Mouse (Mus musculus) neural tube, embryonic 13.5 days (tissue): ENCODE results near the gene Ctsw. TPM values are rescaled to one million over a fixed set of nuclear protein-coding genes. Genes with fewer than 3 reads are reported as not detected.
A peak's percentile ranks its signal among the peaks of the same experiment; 100 is the strongest.

Experiments used
- ATAC-seq: fragments of 200-750 bp; cut with Nextera tagmentation; 2 replicates; pipeline ENCODE4 v1.8.0; 2017; ENCODE audit warnings: low read depth, mild to moderate bottlenecking, moderate TSS enrichment, moderate library complexity
- H3K27ac ChIP-seq: fragments of 300-500 bp; sonication (generic); replicated peaks from 2 replicates; pipeline ENCODE4 v1.5.1; 2015; ENCODE audit warnings: moderate library complexity, mild to moderate bottlenecking, inconsistent platforms
- H3K27me3 ChIP-seq: fragments of 300-500 bp; sonication (generic); 2 replicates; pipeline ENCODE4 v1.6.1; 2015; ENCODE audit warnings: mild to moderate bottlenecking, inconsistent platforms
- H3K36me3 ChIP-seq: fragments of 300-500 bp; sonication (generic); 2 replicates; pipeline ENCODE4 v1.6.1; 2015; ENCODE audit warnings: mild to moderate bottlenecking, inconsistent platforms
- H3K4me1 ChIP-seq: fragments of 300-500 bp; sonication (generic); replicated peaks from 2 replicates; pipeline ENCODE4 v1.6.1; 2015; ENCODE audit warnings: inconsistent platforms
- H3K4me2 ChIP-seq: fragments of 300-500 bp; sonication (generic); 2 replicates; pipeline ENCODE4 v1.6.1; 2015; ENCODE audit warnings: inconsistent platforms, mild to moderate bottlenecking, moderate library complexity
- H3K4me3 ChIP-seq: fragments of 300-500 bp; sonication (generic); 2 replicates; pipeline ENCODE4 v1.5.1; 2015; ENCODE audit warnings: mild to moderate bottlenecking, inconsistent platforms
- H3K9ac ChIP-seq: fragments of 300-500 bp; sonication (generic); 2 replicates; pipeline ENCODE4 v1.6.1; 2015; ENCODE audit warnings: moderate library complexity, mild to moderate bottlenecking, inconsistent platforms
- H3K9me3 ChIP-seq: fragments of 300-500 bp; sonication (generic); 2 replicates; pipeline ENCODE4 v1.6.1; 2016; ENCODE audit warnings: inconsistent platforms
- WGBS: fragments of 180-500 bp; shearing (Covaris S2); methylation state at CpG from one replicate; pipeline ENCODE4 v1.1.7; 2015; 5-methylcytosine and 5-hydroxymethylcytosine counted together
- polyA plus RNA-seq: library from polyadenylated mRNA; unstranded; fragments of >200 nt; fragmentation: Nextera tagmentation; extraction: Ambion mirVana; gene quantifications from 2 replicates; pipeline ENCODE4 v1.2.1, GENCODE M21; 2015

Ctsw gene
- polyA plus RNA-seq, 1 experiment from 2014 or later: 3.2 TPM

- H3K4me2 ChIP-seq: peak overlapping the region; percentile 94
- peak overlapping the region; percentile 95 for H3K27ac ChIP-seq
- no peaks in the 10 kb centered on the region for H3K27me3 ChIP-seq
- ATAC-seq: peak; percentile 66
- H3K4me3 ChIP-seq: peak overlapping the region; percentile 88
- peak overlapping the region; percentile 92 for H3K9ac ChIP-seq
- peaks cover 49% of the 10 kb centered on the region for H3K4me1 ChIP-seq
- H3K9me3 ChIP-seq: no peaks in the 10 kb centered on the region
- peaks cover 61% of the 10 kb centered on the region for H3K36me3 ChIP-seq
- WGBS: under 1% methylated on average over 42 of the region's 48 CpGs
Observed at GRCm38 (mm10) chr19:5424092-5424781, 44.1 kb downstream of the Ctsw start.

GRCm38 (mm10) chr19:5423561-5423960, 44.7 kb downstream of the Ctsw start:
- Histone ChIP-seq H3K36me3 (peaks cover 58% of the 10 kb centered on the region), H3K9ac (peak overlapping the region; percentile 92), H3K9me3 (no peaks in the 10 kb centered on the region), H3K4me1 (peaks cover 49% of the 10 kb centered on the region), H3K4me3 (peak overlapping the region; percentile 88), H3K4me2 (peak overlapping the region; percentile 94), H3K27ac (peak overlapping the region; percentile 95; the same call in 1 of the 2 replicates), H3K27me3 (no peaks in the 10 kb centered on the region)
- WGBS: 69% methylated on average over 12 of the region's 12 CpGs
- ATAC-seq: no peak

GRCm38 (mm10) chr19:5422895-5423443, 45.3 kb downstream of the Ctsw start:
- ATAC-seq: no peak
- no peak overlapping the region for H3K27ac ChIP-seq
- H3K4me3 ChIP-seq: peak overlapping the region; percentile 88
- 77% methylated on average over 9 of the region's 9 CpGs for WGBS
- peak overlapping the region; percentile 94 for H3K4me2 ChIP-seq
- peaks cover 45% of the 10 kb centered on the region for H3K4me1 ChIP-seq
- peak overlapping the region; percentile 92 for H3K9ac ChIP-seq
- no peaks in the 10 kb centered on the region for H3K9me3 ChIP-seq
- peaks cover 57% of the 10 kb centered on the region for H3K36me3 ChIP-seq
- no peaks in the 10 kb centered on the region for H3K27me3 ChIP-seq

- H3K36me3 ChIP-seq: peaks cover 52% of the 10 kb centered on the region
- H3K9ac ChIP-seq: peak overlapping the region; percentile 38; the same call in 1 of the 2 replicates
- ATAC-seq: no peak
- H3K4me3 ChIP-seq: no peak overlapping the region
- H3K9me3 ChIP-seq: no peaks in the 10 kb centered on the region
- no peak overlapping the region for H3K4me2 ChIP-seq
- H3K27me3 ChIP-seq: no peaks in the 10 kb centered on the region
- 88% methylated on average over 10 of the region's 10 CpGs for WGBS
- H3K4me1 ChIP-seq: peaks cover 41% of the 10 kb centered on the region
- H3K27ac ChIP-seq: no peak overlapping the region
Observed at GRCm38 (mm10) chr19:5422267-5422666, 46.0 kb downstream of the Ctsw start.

GRCm38 (mm10) chr19:5421784-5422183, 46.5 kb downstream of the Ctsw start:
- ATAC-seq: no peak
- Histone ChIP-seq H3K36me3 (peaks cover 47% of the 10 kb centered on the region), H3K4me3 (no peak overlapping the region), H3K27ac (no peak overlapping the region), H3K4me1 (peaks cover 36% of the 10 kb centered on the region), H3K4me2 (no peak overlapping the region), H3K9ac (no peak overlapping the region), H3K27me3 (no peaks in the 10 kb centered on the region), H3K9me3 (no peaks in the 10 kb centered on the region)
- 91% methylated on average over 5 of the region's 5 CpGs for WGBS

GRCm38 (mm10) chr19:5420579-5420978, 47.7 kb downstream of the Ctsw start:
- H3K36me3 ChIP-seq: peaks cover 38% of the 10 kb centered on the region
- no peak overlapping the region for H3K27ac ChIP-seq
- 96% methylated on average over 6 of the region's 6 CpGs for WGBS
- H3K9ac ChIP-seq: no peak overlapping the region
- H3K4me2 ChIP-seq: no peak overlapping the region
- H3K27me3 ChIP-seq: no peaks in the 10 kb centered on the region
- H3K9me3 ChIP-seq: no peaks in the 10 kb centered on the region
- no peak overlapping the region for H3K4me3 ChIP-seq
- no peak for ATAC-seq
- peaks cover 24% of the 10 kb centered on the region for H3K4me1 ChIP-seq

GRCm38 (mm10) chr19:5419630-5420029, 48.7 kb downstream of the Ctsw start:
- peaks cover 23% of the 10 kb centered on the region for H3K4me1 ChIP-seq
- H3K27ac ChIP-seq: no peak overlapping the region
- no peaks in the 10 kb centered on the region for H3K27me3 ChIP-seq
- WGBS: 90% methylated on average over 9 of the region's 9 CpGs
- no peak for ATAC-seq
- H3K4me2 ChIP-seq: no peak overlapping the region
- H3K9ac ChIP-seq: no peak overlapping the region
- no peaks in the 10 kb centered on the region for H3K9me3 ChIP-seq
- H3K4me3 ChIP-seq: no peak overlapping the region
- peaks cover 38% of the 10 kb centered on the region for H3K36me3 ChIP-seq

GRCm38 (mm10) chr19:5418750-5419466, 49.4 kb downstream of the Ctsw start:
- no peak for ATAC-seq

More at GRCm38 (mm10) chr19:5418750-5419466, 49.4 kb downstream of the Ctsw start:
- Histone ChIP-seq H3K9me3 (no peaks in the 10 kb centered on the region), H3K4me1 (peaks cover 19% of the 10 kb centered on the region), H3K9ac (no peak overlapping the region), H3K4me3 (no peak overlapping the region), H3K27ac (no peak overlapping the region), H3K27me3 (no peaks in the 10 kb centered on the region), H3K4me2 (no peak overlapping the region), H3K36me3 (peaks cover 38% of the 10 kb centered on the region)
- 92% methylated on average over 8 of the region's 8 CpGs for WGBS

Other genes starting within 250 kb of the Ctsw start
- 36.3 and 41.0 TPM in 2 replicates for gene Pacs1, start 195.4 kb downstream of the Ctsw start, polyA plus RNA-seq
- gene Sf3b2, start 173.1 kb downstream of the Ctsw start, polyA plus RNA-seq: 344 and 351 TPM in 2 replicates
- gene Gal3st3, start 170.2 kb downstream of the Ctsw start, polyA plus RNA-seq: 34.1 and 34.6 TPM in 2 replicates
- not detected in 2 replicates for gene Catsper1, start 132.8 kb downstream of the Ctsw start, polyA plus RNA-seq
- gene Cst6, start 118.9 kb downstream of the Ctsw start, polyA plus RNA-seq: 8.9 and 9.7 TPM in 2 replicates
- gene Eif1ad, start 101.8 kb downstream of the Ctsw start, polyA plus RNA-seq: 51.1 and 55.2 TPM in 2 replicates
- gene Banf1, start 101.3 kb downstream of the Ctsw start, polyA plus RNA-seq: 311 and 317 TPM in 2 replicates
- 72.2 and 74.8 TPM in 2 replicates for gene Sart1, start 79.8 kb downstream of the Ctsw start, polyA plus RNA-seq
- gene Tsga10ip, start 66.0 kb downstream of the Ctsw start, polyA plus RNA-seq: 0.20 TPM in 1 of 2 replicates, not detected in the other
- gene Drap1, start 43.5 kb downstream of the Ctsw start, polyA plus RNA-seq: 318 and 326 TPM in 2 replicates
- 69.5 and 75.5 TPM in 2 replicates for gene AI837181, start 43.4 kb downstream of the Ctsw start, polyA plus RNA-seq
- 0.59 TPM in 1 of 2 replicates, not detected in the other for gene Fosl1, start 21.0 kb downstream of the Ctsw start, polyA plus RNA-seq
- gene Ccdc85b, start 10.6 kb downstream of the Ctsw start, polyA plus RNA-seq: 10.7 and 11.1 TPM in 2 replicates
- 163 and 164 TPM in 2 replicates for gene Fibp, start 7.9 kb downstream of the Ctsw start, polyA plus RNA-seq
- 56.9 and 60.8 TPM in 2 replicates for gene Efemp2, start 5.4 kb upstream of the Ctsw start, polyA plus RNA-seq
- gene Mus81, start 19.9 kb upstream of the Ctsw start, polyA plus RNA-seq: 40.4 and 43.2 TPM in 2 replicates
- gene Cfl1, start 21.9 kb upstream of the Ctsw start, polyA plus RNA-seq: 3,494 and 3,643 TPM in 2 replicates
- gene 1700020D05Rik, start 35.3 kb upstream of the Ctsw start, polyA plus RNA-seq: not detected in 2 replicates
- gene Snx32, start 42.0 kb upstream of the Ctsw start, polyA plus RNA-seq: 69.9 and 74.3 TPM in 2 replicates
- gene Ovol1, start 92.1 kb upstream of the Ctsw start, polyA plus RNA-seq: 0.11 TPM in 1 of 2 replicates, not detected in the other
- gene Ap5b1, start 99.5 kb upstream of the Ctsw start, polyA plus RNA-seq: 2.9 and 3.5 TPM in 2 replicates
- 79.2 and 87.8 TPM in 2 replicates for gene Rnaseh2c, start 133.4 kb upstream of the Ctsw start, polyA plus RNA-seq
- gene Kat5, start 141.7 kb upstream of the Ctsw start, polyA plus RNA-seq: 72.3 and 77.2 TPM in 2 replicates
- 33.8 and 36.5 TPM in 2 replicates for gene Rela, start 169.0 kb upstream of the Ctsw start, polyA plus RNA-seq
- gene Sipa1, start 195.2 kb upstream of the Ctsw start, polyA plus RNA-seq: 19.1 and 19.8 TPM in 2 replicates
- gene Map3k11, start 220.2 kb upstream of the Ctsw start, polyA plus RNA-seq: 17.4 and 18.0 TPM in 2 replicates
- 23.0 TPM in 2 replicates for gene Pcnx3, start 220.4 kb upstream of the Ctsw start, polyA plus RNA-seq
- not detected in 2 replicates for gene Kcnk7, start 235.9 kb upstream of the Ctsw start, polyA plus RNA-seq